Mouse (Mus musculus): Measurements from ENCODE around the gene Gfer.
"Not testable (repeated sequence)": the region's sequence is repeated elsewhere in the genome, so short reads cannot be mapped to it uniquely, and the experiment has no call there.

Gene Gfer

GRCm38 (mm10) chr17:24722220-24722924 is 26.4 kb upstream of the Gfer start:
- no peak for DNase-seq (ENCODE audit: low spot score in 2 of 2)

- not testable (repeated sequence) for DNase-seq (ENCODE audit: low spot score in 2 of 2)
Measured at GRCm38 (mm10) chr17:24721383-24721955, 25.5 kb upstream of the Gfer start.

- peak in 1 of 2 experiments; percentile 13 for DNase-seq (ENCODE audit: low spot score in 2 of 2)
Measured at GRCm38 (mm10) chr17:24720616-24721015, 24.7 kb upstream of the Gfer start.

- peak; percentile 99 for DNase-seq (ENCODE audit: low spot score in 2 of 2)
Measured at GRCm38 (mm10) chr17:24719494-24720222, 23.7 kb upstream of the Gfer start.

- not testable (repeated sequence) for DNase-seq (ENCODE audit: low spot score in 2 of 2)
Measured at GRCm38 (mm10) chr17:24718938-24719337, 23.0 kb upstream of the Gfer start.

GRCm38 (mm10) chr17:24717943-24718342 is 22.0 kb upstream of the Gfer start, which contains the start of the genes Rnf151 and Rps2:
TSS of gene Rnf151 (minus strand) at chr17:24718063.
TSS of gene Rps2 (plus strand) at chr17:24718116.
- DNase-seq (ENCODE audit: low spot score in 2 of 2) = no peak

GRCm38 (mm10) chr17:24716166-24716682 is 20.3 kb upstream of the Gfer start:
- no peak for DNase-seq (ENCODE audit: low spot score in 2 of 2)

- no peak for DNase-seq (ENCODE audit: low spot score in 2 of 2)
Measured at GRCm38 (mm10) chr17:24715556-24715955, 19.6 kb upstream of the Gfer start.

- no peak for DNase-seq (ENCODE audit: low spot score in 2 of 2)
Measured at GRCm38 (mm10) chr17:24708646-24709045, 12.7 kb upstream of the Gfer start.

- DNase-seq (ENCODE audit: low spot score in 2 of 2) = peak in 1 of 2 experiments; percentile 25
Measured at GRCm38 (mm10) chr17:24707801-24708425, 12.0 kb upstream of the Gfer start.

- DNase-seq (ENCODE audit: low spot score in 2 of 2) = peak; percentile 97 to 98
Measured at GRCm38 (mm10) chr17:24706982-24707800, 11.2 kb upstream of the Gfer start, which contains the start of gene Tbl3. TSS of gene Tbl3 (minus strand) at chr17:24707660.

- DNase-seq (ENCODE audit: low spot score in 2 of 2) = no peak
Measured at GRCm38 (mm10) chr17:24705821-24706220, 9.9 kb upstream of the Gfer start.

GRCm38 (mm10) chr17:24701251-24701650 is 5.3 kb upstream of the Gfer start:
- no peak for DNase-seq (ENCODE audit: low spot score in 2 of 2)

- no peak for DNase-seq (ENCODE audit: low spot score in 2 of 2)
Measured at GRCm38 (mm10) chr17:24699473-24699872, 3.5 kb upstream of the Gfer start.

- no peak for DNase-seq (ENCODE audit: low spot score in 2 of 2)
Measured at GRCm38 (mm10) chr17:24698715-24699114, 2.8 kb upstream of the Gfer start.

- no peak for DNase-seq (ENCODE audit: low spot score in 2 of 2)
Measured at GRCm38 (mm10) chr17:24697985-24698384, 2.0 kb upstream of the Gfer start.

GRCm38 (mm10) chr17:24695326-24696010 is 488 bp downstream of the Gfer start:
- DNase-seq (ENCODE audit: low spot score in 2 of 2) = no peak

- no peak for DNase-seq (ENCODE audit: low spot score in 2 of 2)
Measured at GRCm38 (mm10) chr17:24692385-24692784, 3.6 kb downstream of the Gfer start.

GRCm38 (mm10) chr17:24689251-24690081 is 6.5 kb downstream of the Gfer start, which contains the start of gene Syngr3:
TSS of gene Syngr3 (minus strand) at chr17:24689955.
- DNase-seq (ENCODE audit: low spot score in 2 of 2) = peak; percentile 49 to 59

Measured in right cerebral cortex, adult 2 months (tissue).